Mouse (Mus musculus) cortical plate, adult 2 months (tissue): ENCODE results near the gene Efnb2.

Source experiments
- CTCF ChIP-seq: fragments of 200-500 bp; IDR thresholded peaks from 2 replicates; pipeline ENCODE4 v1.5.1; 2011; ENCODE audit warnings: mild to moderate bottlenecking, control low read depth, low read length; ENCODE audit not compliant: insufficient read depth; ENCODE audit errors: extremely low read depth
- POLR2A ChIP-seq: fragments of 200-500 bp; IDR thresholded peaks from 2 replicates; pipeline ENCODE4 v1.6.1; 2011; ENCODE audit warnings: mild to moderate bottlenecking, low read length, control low read depth; ENCODE audit not compliant: insufficient read depth; ENCODE audit errors: extremely low read depth

DNA sequence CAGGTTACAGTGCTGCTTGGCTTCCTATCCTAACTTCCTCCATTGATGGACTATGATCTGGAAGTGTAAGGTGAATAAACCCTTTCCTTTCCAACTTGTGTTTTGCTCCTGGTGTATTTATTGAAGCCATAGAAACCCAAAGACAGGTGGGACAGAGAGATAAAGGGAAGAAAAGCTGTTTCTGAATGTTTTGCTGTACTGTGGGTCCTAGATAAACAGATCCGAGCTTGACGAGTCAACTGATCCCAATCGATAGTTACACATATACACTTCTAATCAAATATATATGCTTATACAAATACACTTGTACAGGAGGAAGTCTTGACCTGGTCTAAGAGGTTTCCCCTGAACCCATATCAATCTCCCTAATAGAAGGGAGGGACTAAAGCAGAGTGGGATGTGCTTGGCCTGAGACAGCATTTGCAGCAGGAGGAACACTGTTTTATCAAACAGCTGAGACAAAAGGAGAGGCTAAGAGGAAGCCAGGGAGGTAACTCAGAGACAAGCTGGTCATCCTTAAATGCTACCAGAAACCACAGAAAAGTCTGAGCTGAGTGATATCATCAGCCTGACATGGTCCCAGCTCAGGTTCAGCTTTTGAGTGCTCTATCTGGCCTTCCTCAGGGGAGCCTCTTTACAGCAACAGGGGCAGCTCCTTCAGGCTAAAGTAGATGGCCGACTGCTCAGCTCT is 77.6 kb downstream of the Efnb2 start:
- TF ChIP-seq CTCF (no peak), POLR2A (no peak)
